Mouse (Mus musculus) gastrocnemius, adult 8-10 months (tissue): ENCODE measurements around the gene Gck. TPM values are rescaled to one million over a fixed set of nuclear protein-coding genes. Genes with fewer than 3 reads are reported as not detected.

Experiments used
- DNase-seq, 2 experiments: peaks; one replicate each; pipeline ENCODE4 v3.0.0; 2022; ENCODE audit warnings: low spot score in 2 of 2
- total RNA-seq, 4 experiments: library from RNA; stranded (reverse); gene quantifications; 2 replicates each; pipeline ENCODE4 v1.2.4; 2022

Gene Gck
- total RNA-seq = 1 to 10 TPM; 1.5 to 5.7 (median 3.0) TPM

GRCm38 (mm10) chr11:5949586-5950352, at the start of gene Gck:
TSS of gene Gck (minus strand) at chr11:5950081.
- DNase-seq = no peak

- no peak for DNase-seq
Observed at GRCm38 (mm10) chr11:5998472-5998871, 48.6 kb upstream of the Gck start.

DNA sequence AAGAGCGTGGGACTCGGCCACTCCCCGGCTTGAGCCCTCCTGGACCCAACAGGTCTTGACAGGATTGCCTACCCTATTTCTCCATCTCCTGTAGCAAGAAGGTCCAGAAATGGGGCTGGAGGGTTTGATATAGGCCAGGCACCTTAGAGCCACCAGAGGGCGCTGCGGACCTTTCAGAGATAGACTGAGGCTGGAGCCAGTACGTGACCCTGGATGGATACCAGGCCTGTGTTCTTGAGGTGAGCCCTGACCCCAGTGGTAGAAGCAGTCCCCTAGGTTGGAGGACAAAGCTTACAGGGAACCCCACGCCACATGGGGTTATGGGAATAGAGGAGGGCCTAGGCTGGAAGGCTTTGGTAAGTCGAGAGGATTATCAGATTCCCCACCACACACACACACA, 46.1 kb upstream of the Gck start:
- DNase-seq = peak; percentile 80 to 83

DNA sequence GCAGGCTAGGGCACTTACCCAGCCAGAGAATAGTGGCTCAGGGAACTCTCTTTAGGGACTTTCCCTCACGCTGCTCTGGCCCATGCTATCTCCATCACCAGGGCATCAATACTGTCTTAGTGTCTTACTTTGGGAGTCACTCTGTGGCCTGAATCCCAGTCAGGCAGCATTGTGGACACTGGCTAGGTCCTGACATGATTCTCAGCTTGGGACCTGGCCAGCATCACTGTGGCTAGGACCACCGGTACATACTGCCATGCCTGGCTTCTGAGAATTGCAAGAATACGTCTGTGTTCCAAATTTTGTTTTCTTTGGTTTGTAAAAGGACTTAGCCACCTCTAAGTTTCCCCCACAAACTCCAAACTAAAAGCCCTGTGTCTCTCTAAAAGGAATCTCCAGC, 45.0 kb upstream of the Gck start:
- DNase-seq = no peak

- DNase-seq = no peak
Observed at GRCm38 (mm10) chr11:5994212-5994611, 44.3 kb upstream of the Gck start.

- DNase-seq = no peak
Observed at GRCm38 (mm10) chr11:5990910-5991309, 41.0 kb upstream of the Gck start.

- no peak for DNase-seq
Observed at GRCm38 (mm10) chr11:5989954-5990593, 40.2 kb upstream of the Gck start.

DNA sequence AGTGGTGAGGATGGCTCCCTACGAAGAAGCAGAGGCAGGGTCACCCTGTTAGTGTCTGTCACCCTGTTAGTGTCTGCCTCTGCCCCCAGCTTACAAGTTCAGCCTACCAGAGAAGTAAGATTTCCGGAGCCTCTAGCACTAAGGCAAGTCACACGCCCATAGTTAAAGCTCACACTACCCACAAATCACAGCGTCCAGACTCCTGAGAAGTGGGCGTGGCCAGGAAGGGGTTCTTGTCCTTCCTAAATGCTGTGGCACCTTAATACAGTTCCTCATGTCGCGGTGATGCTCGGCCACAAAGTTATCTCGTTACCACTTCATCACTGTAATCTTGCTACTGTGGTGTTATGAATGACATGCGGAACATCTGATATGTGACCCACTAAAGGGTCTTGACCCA, 38.2 kb upstream of the Gck start:
- DNase-seq = no peak

- DNase-seq = no peak
Observed at GRCm38 (mm10) chr11:5983629-5984028, 33.7 kb upstream of the Gck start.

- DNase-seq = no peak
Observed at GRCm38 (mm10) chr11:5981323-5981722, 31.4 kb upstream of the Gck start.

- DNase-seq = no peak
Observed at GRCm38 (mm10) chr11:5980561-5980960, 30.7 kb upstream of the Gck start.

DNA sequence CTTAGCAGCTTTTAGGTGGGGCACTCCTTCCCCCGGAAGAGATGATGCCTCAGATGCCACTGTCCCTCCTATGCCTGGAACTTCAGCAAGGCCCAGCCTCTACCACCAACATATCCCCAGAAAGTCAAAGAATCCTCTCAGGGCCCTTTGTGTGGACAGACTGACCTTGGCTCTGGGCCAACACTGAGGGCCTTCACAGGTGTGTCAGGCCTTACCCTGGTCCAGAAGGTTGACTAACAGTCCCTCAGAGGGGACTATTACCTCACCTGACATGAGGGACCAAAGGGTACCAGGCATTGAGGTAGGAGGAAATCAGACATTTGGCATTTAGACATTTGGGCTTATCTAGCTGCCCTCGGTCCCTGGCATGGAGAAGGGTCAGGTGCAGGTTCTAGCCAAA, 30.2 kb upstream of the Gck start:
- DNase-seq = no peak

GRCm38 (mm10) chr11:5979088-5979487, 29.2 kb upstream of the Gck start:
- DNase-seq = no peak

DNA sequence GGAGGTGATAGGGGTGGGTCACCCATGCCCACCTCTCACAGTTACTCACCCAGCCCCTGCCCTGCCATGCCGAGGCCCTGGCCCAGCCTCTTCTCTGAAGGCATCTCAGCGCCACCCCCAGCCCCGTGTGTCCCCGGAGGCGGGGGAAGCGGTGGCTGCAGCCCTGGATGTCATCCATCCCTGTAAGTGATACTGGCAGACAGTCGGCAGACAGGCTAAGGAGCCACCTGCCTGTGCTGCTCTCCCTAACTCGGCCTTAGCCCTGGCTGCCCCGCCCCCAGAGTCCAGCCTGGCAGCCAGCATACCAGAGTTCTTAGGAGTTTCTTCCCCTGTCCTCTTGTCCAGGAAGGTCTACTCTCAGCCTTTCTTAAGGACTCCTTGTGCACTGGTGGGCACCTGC, 26.2 kb upstream of the Gck start:
- peak; percentile 53 to 74 for DNase-seq

DNA sequence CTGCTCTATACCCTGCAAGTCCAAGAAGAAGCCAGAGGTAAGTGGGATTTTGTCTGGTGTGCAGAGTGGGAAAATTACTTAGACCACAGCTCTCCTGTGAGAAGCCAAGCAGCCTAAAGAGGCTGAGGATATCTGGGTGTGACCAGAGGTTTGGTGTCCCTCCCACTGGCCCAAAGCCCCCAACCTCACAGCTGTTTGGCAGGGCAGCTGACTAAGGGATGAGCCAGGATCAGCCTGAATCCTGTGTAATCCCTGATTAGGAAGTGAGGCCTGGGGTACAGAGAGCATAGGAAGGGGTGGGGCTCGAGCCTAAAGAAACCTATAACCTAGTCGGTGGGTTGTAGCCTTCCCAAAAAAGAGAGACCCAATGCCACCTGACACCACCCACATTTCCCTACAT, 25.2 kb upstream of the Gck start:
- no peak for DNase-seq

GRCm38 (mm10) chr11:5974053-5974452, 24.2 kb upstream of the Gck start:
- no peak for DNase-seq

GRCm38 (mm10) chr11:5973151-5973550, 23.3 kb upstream of the Gck start:
- no peak for DNase-seq

DNA sequence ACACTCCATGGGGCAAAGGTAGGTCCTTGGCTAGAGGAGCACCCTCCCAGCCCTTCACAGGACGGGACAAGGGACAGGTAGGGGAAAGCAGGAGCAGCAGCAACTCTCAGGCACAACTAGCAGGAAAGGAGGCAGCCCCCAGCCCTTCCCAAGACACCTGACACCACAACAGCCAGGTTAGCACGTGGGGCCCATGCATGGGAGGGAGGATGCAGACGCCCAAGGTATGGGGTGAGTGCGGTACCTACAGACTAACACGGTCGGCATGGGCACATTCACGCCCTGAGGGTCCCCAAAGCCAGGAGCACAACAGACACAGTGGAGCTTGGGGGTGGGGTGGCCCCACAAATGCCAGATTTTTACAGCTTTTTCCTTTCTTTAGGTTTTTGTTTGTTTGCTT, 21.3 kb upstream of the Gck start:
- DNase-seq = no peak

- DNase-seq = no peak
Observed at GRCm38 (mm10) chr11:5968223-5968622, 18.3 kb upstream of the Gck start.

DNA sequence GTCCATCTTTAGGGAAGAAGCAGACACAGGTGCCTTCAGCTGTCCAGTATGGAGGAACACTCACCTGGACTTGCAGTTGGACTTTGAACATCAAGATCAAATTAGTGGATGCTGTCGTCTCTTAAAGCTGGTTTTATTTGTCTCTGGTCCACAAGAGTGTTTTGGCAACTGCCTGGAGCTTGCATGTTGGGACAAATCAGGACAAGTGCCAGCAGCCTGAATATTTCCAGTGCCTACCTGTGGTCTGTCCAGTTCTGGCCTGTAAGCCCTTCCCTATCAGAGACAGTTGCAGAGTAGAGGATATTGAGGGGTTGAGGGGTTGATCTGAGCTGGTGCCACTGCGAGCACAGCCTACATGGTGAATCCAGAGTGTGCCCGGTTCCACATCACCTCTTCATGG, 16.9 kb upstream of the Gck start:
- DNase-seq = no peak

GRCm38 (mm10) chr11:5965865-5966264, 16.0 kb upstream of the Gck start:
- DNase-seq = no peak

DNA sequence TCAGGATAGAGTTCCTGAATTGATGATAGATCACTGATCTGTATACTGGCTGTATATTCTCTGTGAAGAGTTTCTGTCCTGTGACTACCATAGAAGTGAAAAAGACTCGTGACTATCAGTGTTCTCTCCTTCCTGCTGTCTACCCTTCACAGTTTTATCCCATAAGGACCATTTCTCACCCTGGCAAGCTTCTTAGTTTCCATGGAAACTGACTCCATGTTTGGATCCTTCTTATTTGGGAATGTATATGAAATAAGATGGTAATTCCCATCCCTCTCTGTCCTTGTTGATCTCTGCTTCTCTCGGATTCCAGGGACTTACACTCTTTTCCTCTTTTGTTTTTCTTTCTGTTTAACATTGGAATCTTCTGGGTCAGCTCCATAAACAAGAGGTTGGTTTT, 10.2 kb upstream of the Gck start:
- no peak for DNase-seq
